Mouse (Mus musculus): ENCODE data around the gene Ifitm3. TPM values are rescaled to one million over a fixed set of nuclear protein-coding genes. Genes with fewer than 3 reads are reported as not detected.
"Not testable (repeated sequence)": the region's sequence is repeated elsewhere in the genome, so short reads cannot be mapped to it uniquely, and the experiment has no call there.

Ifitm3 gene
- total RNA-seq, 2 experiments from 2014 or later = 104 to 117 TPM

GRCm38 (mm10) chr7:140971479-140972171, 38.9 kb downstream of the Ifitm3 start:
- peak; percentile 55 to 64 for DNase-seq
- intact Hi-C loops (cut with DNase I) = loop anchor here (5.0 kb wide), 1 partner anchor 36 kb away; no protein-coding TSS in a partner anchor

- no peak for DNase-seq
- intact Hi-C loops (cut with DNase I) = loop anchor here (5.0 kb wide), 1 partner anchor 36 kb away; no protein-coding TSS in a partner anchor
These were observed 39.6 kb downstream of the Ifitm3 start for GRCm38 (mm10) chr7:140970931-140971330.

DNA sequence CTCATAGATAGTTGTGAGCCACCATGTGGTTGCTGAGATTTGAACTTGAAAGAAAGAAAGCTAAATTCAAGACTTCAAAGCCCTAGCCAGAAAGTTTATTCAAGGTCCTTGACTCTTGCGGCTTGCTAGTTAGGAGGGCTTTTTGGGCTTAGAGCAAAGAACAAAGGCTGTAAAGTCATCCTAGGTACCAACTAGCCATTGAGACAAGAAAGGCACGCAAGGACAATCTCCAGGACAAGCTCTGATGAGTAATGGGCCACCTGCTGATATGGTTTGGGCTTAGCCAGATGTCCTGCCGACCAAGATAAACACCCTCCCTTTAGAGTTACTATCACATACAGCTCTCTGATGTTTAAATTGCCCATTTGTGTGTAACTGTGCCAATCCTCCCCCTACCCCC, 41.9 kb downstream of the Ifitm3 start:
- intact Hi-C loops (cut with DNase I); DNase-seq: not testable (repeated sequence)

DNA sequence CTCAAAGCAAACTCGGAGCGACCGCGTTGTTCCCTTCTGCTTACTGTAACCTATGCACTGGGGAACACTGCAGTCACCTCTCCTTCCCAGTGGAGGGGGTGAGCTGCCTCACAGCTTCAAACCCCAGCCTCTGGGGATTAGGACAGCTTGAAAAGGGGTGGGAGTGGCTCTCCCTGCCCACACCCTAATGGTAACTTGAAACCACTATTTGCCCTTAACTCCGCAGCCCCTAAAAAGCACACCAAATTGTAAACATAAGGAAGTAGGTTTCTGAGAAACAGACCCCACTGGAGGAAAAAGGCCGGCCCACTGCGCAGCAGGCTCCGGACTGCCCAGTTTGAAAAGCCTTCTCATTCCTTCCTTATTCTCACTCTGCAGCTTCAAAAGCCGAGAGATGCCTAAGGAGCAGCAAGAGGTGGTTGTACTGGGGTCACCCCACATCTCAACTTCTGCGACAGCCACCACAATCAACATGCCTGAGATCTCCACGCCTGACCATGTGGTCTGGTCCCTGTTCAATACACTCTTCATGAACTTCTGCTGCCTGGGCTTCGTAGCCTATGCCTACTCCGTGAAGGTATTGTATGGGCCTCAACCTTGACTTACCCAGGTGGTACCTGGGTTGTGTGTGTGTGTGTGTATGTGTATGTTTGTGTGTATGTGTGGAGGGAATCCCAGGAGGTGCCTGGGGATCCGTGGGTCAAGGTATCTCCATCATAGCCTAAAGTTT, 42.5 kb downstream of the Ifitm3 start:
- peak in 1 of 2 experiments; percentile 15 for DNase-seq
- intact Hi-C loops (cut with DNase I) = no loop called here

- intact Hi-C loops (cut with DNase I) = no loop called here
- no peak for DNase-seq
These were observed 43.6 kb downstream of the Ifitm3 start, which contains the start of gene Ifitm1 for GRCm38 (mm10) chr7:140966921-140967320. Gene Ifitm1 (plus strand): TSS chr7:140967221.

DNA sequence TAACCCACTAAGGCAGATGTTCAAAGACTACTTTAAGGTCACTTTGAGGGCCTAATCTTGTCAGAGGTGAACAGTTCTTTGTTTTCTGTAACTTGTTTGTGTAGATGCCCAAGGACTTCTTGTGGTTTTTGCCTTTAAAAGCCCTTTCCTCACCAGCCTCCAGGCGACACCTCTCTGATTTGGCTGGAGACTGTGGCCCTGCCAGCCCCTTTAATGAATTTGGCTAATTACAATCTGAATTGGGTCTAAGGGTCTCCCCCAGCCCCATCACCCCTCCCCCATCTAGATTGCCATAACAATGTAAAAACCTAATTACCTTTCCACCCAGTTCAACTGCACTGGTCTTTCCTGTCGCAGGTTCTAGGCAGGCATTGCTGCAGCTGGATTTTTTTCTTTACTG, 47.8 kb downstream of the Ifitm3 start:
- intact Hi-C loops (cut with DNase I) = no loop called here
- DNase-seq = no peak

DNA sequence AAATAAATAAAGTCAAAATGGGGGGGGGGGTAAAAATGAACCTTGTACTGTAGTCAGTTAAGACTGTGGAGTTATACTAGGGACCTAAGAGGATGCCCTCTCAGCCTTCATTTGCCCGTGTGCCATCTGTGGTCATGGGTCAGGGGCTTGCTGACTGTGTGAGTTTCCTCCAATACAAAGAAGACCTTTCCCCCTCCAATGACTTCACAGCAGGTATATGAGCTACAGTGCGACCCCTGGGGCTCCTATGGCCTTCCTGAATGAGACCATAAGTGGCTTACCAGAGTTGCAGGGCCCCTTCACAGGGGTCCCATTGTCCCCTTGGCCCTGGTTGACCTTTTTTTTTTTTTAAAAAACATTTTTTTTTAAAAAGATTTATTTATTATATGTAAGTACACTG, 49.2 kb downstream of the Ifitm3 start:
- no peak for DNase-seq
- intact Hi-C loops (cut with DNase I) = no loop called here

DNA sequence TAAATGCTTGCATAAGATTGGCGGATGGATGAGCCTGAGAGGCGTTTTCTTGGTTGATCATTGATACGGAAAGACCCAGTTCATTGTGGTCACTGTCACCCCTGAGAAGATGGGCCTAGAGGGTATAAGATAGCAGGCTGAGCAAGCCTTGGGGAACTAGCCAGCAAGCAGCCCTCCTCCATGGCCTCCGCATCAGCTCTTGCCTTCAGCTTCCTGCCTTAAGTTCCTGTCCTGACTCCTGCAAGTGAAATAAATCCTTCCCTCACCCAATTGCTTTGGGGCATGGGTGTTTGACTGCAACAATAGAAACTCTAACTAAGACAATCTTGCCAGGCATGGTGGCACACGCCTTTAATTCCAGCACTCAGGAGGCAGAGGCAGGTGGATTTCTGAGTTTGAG, 50.5 kb downstream of the Ifitm3 start:
- DNase-seq = no peak
- intact Hi-C loops (cut with DNase I) = no loop called here

Other genes with a start within 250 kb of the Ifitm3 start
- gene Cyp2e1, start 247.0 kb downstream of the Ifitm3 start, total RNA-seq (2021) = under 1 TPM; 0.24 to 0.47 TPM
- not detected for gene Syce1, start 222.9 kb downstream of the Ifitm3 start, total RNA-seq (2021)
- gene Zfp941, start 188.6 kb downstream of the Ifitm3 start, total RNA-seq (2021) = under 1 TPM; 0.45 to 0.47 TPM
- not detected for gene Urah, start 175.8 kb downstream of the Ifitm3 start, total RNA-seq (2021)
- gene Scgb1c1, start 165.2 kb downstream of the Ifitm3 start, total RNA-seq (2021) = 10 to 100 TPM; 19.6 to 23.6 TPM
- gene Odf3, start 163.0 kb downstream of the Ifitm3 start, total RNA-seq (2021) = not detected
- gene Gm45785, start 154.4 kb downstream of the Ifitm3 start, total RNA-seq (2021) = not detected
- 10 to 100 TPM; 27.0 to 29.8 TPM for gene Ric8a, start 153.8 kb downstream of the Ifitm3 start, total RNA-seq (2021)
- gene Bet1l, start 153.2 kb downstream of the Ifitm3 start, total RNA-seq (2021) = 10 to 100 TPM; 13.1 to 15.9 TPM
- 100 to 1,000 TPM; 111 to 114 TPM for gene Psmd13, start 128.8 kb downstream of the Ifitm3 start, total RNA-seq (2021)
- 10 to 100 TPM; 53.4 to 58.2 TPM for gene Sirt3, start 128.5 kb downstream of the Ifitm3 start, total RNA-seq (2021)
- 1,000 to 10,000 TPM; 1,771 to 1,883 TPM for gene Cox8b, start 110.3 kb downstream of the Ifitm3 start, total RNA-seq (2021)
- not detected for gene Nlrp6, start 89.9 kb downstream of the Ifitm3 start, total RNA-seq (2021)
- gene Pgghg, start 69.4 kb downstream of the Ifitm3 start, total RNA-seq (2021) = 1 to 10 TPM; 7.7 to 8.6 TPM
- 1 to 10 TPM in 1 of 2 experiments, not detected in 1; 1.1 TPM for gene Ifitm5, start 60.5 kb downstream of the Ifitm3 start, total RNA-seq (2021)
- not detected for gene Gm45717, start 54.8 kb downstream of the Ifitm3 start, total RNA-seq (2021)
- 100 to 1,000 TPM; 168 to 187 TPM for gene Ifitm2, start 54.8 kb downstream of the Ifitm3 start, total RNA-seq (2021)
- 1 to 10 TPM; 2.4 to 3.8 TPM for gene Ifitm1, start 43.5 kb downstream of the Ifitm3 start, total RNA-seq (2021)
- gene Ifitm6, start 7.2 kb upstream of the Ifitm3 start, total RNA-seq (2021) = under 1 TPM in 1 of 2 experiments, not detected in 1; 0.69 TPM
- not detected for gene Gm17387, start 18.4 kb upstream of the Ifitm3 start, total RNA-seq (2021)
- under 1 TPM in 1 of 2 experiments, not detected in 1; 0.22 TPM for gene B4galnt4, start 50.3 kb upstream of the Ifitm3 start, total RNA-seq (2021)
- gene Pkp3, start 67.4 kb upstream of the Ifitm3 start, total RNA-seq (2021) = under 1 TPM in 1 of 2 experiments, not detected in 1; 0.24 TPM
- 1 to 10 TPM; 6.7 to 8.2 TPM for gene Sigirr, start 89.8 kb upstream of the Ifitm3 start, total RNA-seq (2021)
- under 1 TPM; 0.10 to 0.14 TPM for gene Ano9, start 107.0 kb upstream of the Ifitm3 start, total RNA-seq (2021)
- 10 to 100 TPM; 37.4 to 45.9 TPM for gene Ptdss2, start 111.6 kb upstream of the Ifitm3 start, total RNA-seq (2021)
- gene Rnh1, start 162.1 kb upstream of the Ifitm3 start, total RNA-seq (2021) = 10 to 100 TPM; 72.9 to 75.3 TPM
- gene Hras, start 183.2 kb upstream of the Ifitm3 start, total RNA-seq (2021) = 100 to 1,000 TPM; 102 to 114 TPM
- 1 to 10 TPM; 3.3 to 4.0 TPM for gene Lrrc56, start 183.4 kb upstream of the Ifitm3 start, total RNA-seq (2021)
- gene Lmntd2, start 203.3 kb upstream of the Ifitm3 start, total RNA-seq (2021) = not detected
- gene Rassf7, start 205.1 kb upstream of the Ifitm3 start, total RNA-seq (2021) = 1 to 10 TPM; 1.9 to 4.9 TPM
- gene Phrf1, start 218.0 kb upstream of the Ifitm3 start, total RNA-seq (2021) = 10 to 100 TPM; 46.1 to 47.4 TPM